27 mouse cellular contexts compared by ENCODE assay signal in genomic region chr1:78518907-78519306, GRCm38 (mm10). TPM values are rescaled to one million over a fixed set of nuclear protein-coding genes. Genes with fewer than 3 reads are reported as not detected.
DNase-seq lines count a peak whose midpoint lies in the region; ATAC-seq lines count a peak whose summit lies in the region.
"Had no signal": no experiment of that assay in that cellular context is flagged by ENCODE, and none has a peak within 500 bp of the region (broad histone marks: within the 10 kb centered on the region; RNA-seq: fewer than 3 reads in every experiment).

No protein-coding gene starts in this region.

- peak; percentile 59; the same call in 1 of the 2 replicates for ATAC-seq in frontal cortex, adult (ENCODE audit: low TSS enrichment)
- ATAC-seq: CD4-positive, CD25-positive, alpha-beta regulatory T cell, adult 4 months; forebrain, embryonic 14.5 days; forebrain, embryonic 16.5 days had no signal

- intact Hi-C loops in heart, postnatal 36 days (cut with DNase I): no loop called here

- H3K4me3 ChIP-seq in heart, embryonic 10.5 days: no peak overlapping the region
- H3K4me3 ChIP-seq: embryonic facial prominence, embryonic 13.5 days; embryonic facial prominence, embryonic 15.5 days; erythroblast, embryonic 14.5 days; forebrain, embryonic 10.5 days; forebrain, embryonic 12.5 days had no signal

- WGBS in heart, embryonic 10.5 days: 82% methylated on average over 7 of the region's 7 CpGs

- no peaks in the 10 kb centered on the region for H3K36me3 ChIP-seq in heart, embryonic 10.5 days
- H3K36me3 ChIP-seq: embryonic facial prominence, embryonic 13.5 days; embryonic facial prominence, embryonic 15.5 days; forebrain, embryonic 10.5 days; forebrain, embryonic 12.5 days; G1E had no signal

- H3K9me3 ChIP-seq in heart, embryonic 10.5 days: no peaks in the 10 kb centered on the region
- H3K9me3 ChIP-seq: embryonic facial prominence, embryonic 13.5 days; embryonic facial prominence, embryonic 15.5 days; forebrain, embryonic 10.5 days; forebrain, embryonic 12.5 days; G1E had no signal

- no peak overlapping the region for H3K27ac ChIP-seq in heart, embryonic 10.5 days
- H3K27ac ChIP-seq: embryonic facial prominence, embryonic 13.5 days; embryonic facial prominence, embryonic 15.5 days; forebrain, embryonic 10.5 days; forebrain, embryonic 12.5 days had no signal

- H3K27me3 ChIP-seq in heart, embryonic 10.5 days (ENCODE audit: insufficient read depth, poor library complexity, severe bottlenecking): no peaks in the 10 kb centered on the region
- H3K27me3 ChIP-seq: CH12.LX; embryonic facial prominence, embryonic 13.5 days; embryonic facial prominence, embryonic 15.5 days; forebrain, embryonic 12.5 days had no signal

- DNase-seq in frontal cortex, postnatal 36 days (ENCODE audit: low spot score in 2 of 2): no peak
- peak; percentile 20 for DNase-seq in heart, embryonic 10.5 days (ENCODE audit: low spot score)
- DNase-seq in heart, postnatal 36 days: no peak
- DNase-seq in right cerebral cortex, adult 18-20 months: peak; percentile 6
- no peak for DNase-seq in right cerebral cortex, postnatal 25 days
- DNase-seq in embryo, embryonic 11 days: no peak
- DNase-seq: adrenal gland, adult 2 months; adrenal gland, postnatal 10 days; adrenal gland, postnatal 25 days; B cell, adult 2 months; cerebellum, adult 11-12 months; cerebellum, adult 2 months; cerebellum, adult 9-10 months; cerebellum, postnatal 10 days; cerebellum, postnatal 25 days had no signal

- H3K4me1 ChIP-seq in heart, embryonic 10.5 days: no peaks in the 10 kb centered on the region
- H3K4me1 ChIP-seq: embryonic facial prominence, embryonic 13.5 days; embryonic facial prominence, embryonic 15.5 days; forebrain, embryonic 10.5 days; forebrain, embryonic 12.5 days had no signal

RNA-seq across cellular contexts. Expression of gene BC035947, which starts 6.9 kb away (rescaled TPM):
- 0.05 and 0.15 TPM in 2 replicates for polyA plus RNA-seq in heart, embryonic 10.5 days (2016; fragmentation: Nextera tagmentation; extraction: Ambion mirVana)
- total RNA-seq in heart, postnatal 36 days (2021): not detected
- total RNA-seq: CH12.LX had no signal
- polyA plus RNA-seq: erythroblast, embryonic 14.5 days; G1E had no signal

RNA-seq across cellular contexts. Expression of gene Mogat1, which starts 8.1 kb away (rescaled TPM):
- polyA plus RNA-seq in heart, embryonic 10.5 days (2016; fragmentation: Nextera tagmentation; extraction: Ambion mirVana): 0.22 TPM in 1 of 2 replicates, not detected in the other
- not detected for total RNA-seq in heart, postnatal 36 days (2021)
- total RNA-seq: CH12.LX had no signal
- polyA plus RNA-seq: CD4-positive, CD25-positive, alpha-beta regulatory T cell, adult 4 months; cortical plate, adult 2 months; erythroblast, embryonic 14.5 days; forebrain, embryonic 12.5 days; forebrain, embryonic 14.5 days; G1E had no signal

RNA-seq across cellular contexts. Expression of gene Farsb, which starts 30.2 kb away (rescaled TPM):
- 122 and 133 TPM in 2 replicates for polyA plus RNA-seq in heart, embryonic 10.5 days (2016; fragmentation: Nextera tagmentation; extraction: Ambion mirVana)
- total RNA-seq in heart, postnatal 36 days (2021): 10 to 100 TPM; 49.0 to 50.0 TPM

Comparison
In these comparisons a context has a peak if more than half of its experiments do, and no peak if none do; other contexts are left out.
1. DNase-seq: peak in heart, embryonic 10.5 days (single experiment) and right cerebral cortex, adult 18-20 months (single experiment); none in frontal cortex, postnatal 36 days (0 of 2), heart, postnatal 36 days (0 of 2), right cerebral cortex, postnatal 25 days (single experiment) and embryo, embryonic 11 days (single experiment).